Mouse (Mus musculus): ENCODE data around the gene Ica1.

GRCm38 (mm10) chr6:8623045-8623444 lies 155.2 kb downstream of the Ica1 start:
- no peak for TF ChIP-seq POLR2A (IDR thresholded peaks at IDR 0.05; ENCODE audit: control insufficient read depth, low read depth, low read length)
- no peak for TF ChIP-seq CTCF (IDR thresholded peaks at IDR 0.05; ENCODE audit: control insufficient read depth, insufficient read depth, insufficient replicate concordance, low read depth, low read length)
